Mouse (Mus musculus): ENCODE measurements around the gene Slc29a1.

Gene Slc29a1

DNA sequence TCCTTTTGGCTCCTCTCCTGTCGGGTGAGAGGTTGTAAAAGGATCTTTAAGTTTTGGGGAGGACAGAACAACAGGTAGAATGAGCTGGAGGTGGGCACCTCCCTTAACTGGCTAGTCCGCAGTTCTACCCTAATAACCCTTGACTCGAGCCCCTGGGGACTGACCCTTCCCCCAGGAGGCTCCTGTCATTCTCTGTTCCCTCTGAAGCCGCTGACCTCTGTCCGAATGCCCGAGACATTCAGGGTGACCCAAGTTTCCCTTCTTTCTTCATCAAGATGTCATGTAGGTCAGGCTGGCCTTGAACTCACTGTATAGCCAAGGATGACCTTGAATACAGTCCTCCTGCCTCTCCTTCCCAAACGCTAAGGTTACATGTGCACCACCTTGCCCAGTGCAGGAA is 11.0 kb downstream of the Slc29a1 start:
- DNase-seq: no peak

- DNase-seq: no peak
Measured at GRCm38 (mm10) chr17:45586449-45586837, 13.0 kb downstream of the Slc29a1 start.

DNA sequence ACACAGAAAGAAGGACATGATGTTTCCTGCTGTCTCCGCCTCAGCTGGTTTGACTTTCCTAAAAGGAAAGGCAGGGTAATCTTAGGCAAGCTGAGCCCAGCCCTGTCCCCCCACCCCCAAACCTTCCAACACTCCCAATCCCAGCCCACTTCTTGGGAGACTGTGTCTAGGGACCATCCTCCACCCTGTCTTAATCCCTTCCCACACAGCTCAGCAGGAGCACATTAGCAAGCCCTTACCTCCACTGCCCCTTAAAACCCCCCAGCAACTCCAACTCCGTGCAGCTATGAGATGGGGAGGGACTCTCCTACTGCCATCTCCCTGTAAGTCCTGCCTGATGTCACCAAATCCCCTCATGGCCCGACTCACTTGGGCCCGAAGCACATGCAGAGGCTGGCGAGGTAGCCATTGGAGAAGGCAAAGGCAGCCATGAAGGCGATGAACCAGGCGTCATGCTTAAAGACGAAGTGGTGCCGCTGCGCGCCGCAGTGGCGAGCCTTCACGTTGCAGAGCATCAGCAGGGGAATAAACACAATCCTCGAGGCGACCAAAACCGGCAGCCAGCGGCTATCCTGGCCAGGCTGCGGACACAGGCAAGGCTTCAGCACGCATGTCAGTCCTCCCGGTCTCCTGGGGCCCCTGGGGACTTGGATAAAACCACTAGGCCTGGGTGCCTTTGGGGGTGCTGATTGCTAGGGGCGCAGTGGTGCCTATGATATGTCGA is 13.5 kb downstream of the Slc29a1 start:
- no peak for DNase-seq

DNA sequence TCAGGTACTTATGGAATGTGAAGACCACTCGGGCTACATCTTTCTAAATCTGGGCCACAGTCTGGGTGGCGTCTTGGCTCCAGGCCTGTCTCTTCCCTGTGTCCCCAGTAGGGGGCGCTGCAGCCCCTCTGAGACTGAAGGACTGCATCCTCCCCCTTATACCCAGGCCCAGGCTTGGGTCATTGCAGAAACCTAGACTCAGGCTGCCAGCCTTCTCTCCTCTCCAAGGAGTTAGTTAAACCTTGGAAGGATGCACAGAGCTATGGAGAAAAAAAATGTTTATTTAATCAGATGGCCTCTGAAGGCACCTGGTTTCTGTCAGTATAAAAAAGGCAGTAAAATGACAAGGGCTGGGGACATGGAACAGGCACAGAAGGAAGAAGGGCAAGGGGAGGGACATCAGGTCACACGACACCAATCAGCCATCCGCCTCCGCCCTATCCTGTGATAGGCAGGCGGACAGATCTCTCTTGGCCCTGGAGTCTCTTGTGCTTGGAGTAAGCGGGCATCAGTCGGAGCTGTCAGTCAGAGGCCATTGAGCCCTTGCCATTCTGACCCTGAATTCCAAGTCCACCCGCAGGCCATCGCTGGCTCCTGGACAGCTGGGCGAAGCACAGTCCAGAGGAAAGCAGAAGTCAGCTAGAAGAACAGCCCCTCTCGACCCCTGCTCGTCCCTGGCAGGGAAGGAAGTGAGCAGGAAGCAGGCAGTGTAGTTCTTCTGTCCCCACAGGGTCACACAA is 14.3 kb downstream of the Slc29a1 start:
- DNase-seq: peak; percentile 78

- DNase-seq: peak; percentile 72
Measured at GRCm38 (mm10) chr17:45584096-45584896, 15.1 kb downstream of the Slc29a1 start.

DNA sequence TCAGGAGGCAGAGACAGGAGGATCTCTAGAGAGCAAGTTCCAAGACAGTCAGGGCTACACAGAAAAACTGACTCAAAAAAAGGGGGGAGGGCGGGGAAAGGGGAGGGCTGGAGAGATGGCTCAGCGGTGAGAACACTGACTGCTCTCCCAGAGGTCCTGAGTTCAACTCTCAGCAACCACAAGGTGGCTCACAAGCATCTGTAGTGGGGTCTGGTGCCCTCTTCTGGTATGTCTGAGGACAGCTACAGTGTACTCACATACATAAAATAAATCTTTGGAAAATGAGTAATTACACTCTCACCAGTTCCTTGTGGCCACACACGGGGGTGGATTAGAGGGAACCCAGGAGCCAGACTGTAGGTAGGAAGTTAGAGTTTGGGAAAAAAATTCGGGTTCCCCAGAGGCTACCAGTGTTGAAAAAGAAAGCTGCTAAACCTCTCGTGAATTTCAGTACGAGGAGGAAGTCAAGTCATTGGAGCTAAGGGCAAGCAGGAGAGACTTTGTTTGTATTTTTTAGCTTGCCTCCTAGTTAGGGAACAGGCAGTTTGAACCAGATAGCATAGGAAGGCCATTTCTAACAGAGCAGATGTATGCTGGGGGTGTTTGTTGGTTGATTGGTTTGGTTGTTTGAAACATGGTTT is 16.6 kb downstream of the Slc29a1 start:
- DNase-seq: peak; percentile 9

GRCm38 (mm10) chr17:45582188-45582587 is 17.2 kb downstream of the Slc29a1 start:
- DNase-seq: no peak

DNA sequence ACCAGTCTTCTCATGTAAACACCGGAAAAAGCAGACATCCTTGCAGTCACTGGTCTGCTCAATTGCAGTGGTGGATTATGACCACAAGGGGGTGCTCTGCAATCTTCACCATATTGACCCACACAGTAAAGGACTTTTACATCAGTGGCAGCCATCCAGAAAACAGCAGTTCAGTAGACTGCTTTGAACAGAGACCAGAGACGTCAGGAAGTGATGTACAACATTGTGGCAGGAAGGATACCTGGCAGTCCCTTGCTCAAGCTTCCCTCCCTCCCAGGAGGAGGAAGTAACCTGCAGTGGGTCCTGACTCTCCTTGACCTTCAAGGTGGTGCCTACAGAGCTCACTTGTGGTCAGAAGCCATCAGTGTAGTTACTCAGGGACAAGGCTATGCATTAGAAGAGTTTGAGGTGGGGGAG is 17.8 kb downstream of the Slc29a1 start:
- DNase-seq: no peak

GRCm38 (mm10) chr17:45580958-45581477 is 18.4 kb downstream of the Slc29a1 start:
- no peak for DNase-seq

DNA sequence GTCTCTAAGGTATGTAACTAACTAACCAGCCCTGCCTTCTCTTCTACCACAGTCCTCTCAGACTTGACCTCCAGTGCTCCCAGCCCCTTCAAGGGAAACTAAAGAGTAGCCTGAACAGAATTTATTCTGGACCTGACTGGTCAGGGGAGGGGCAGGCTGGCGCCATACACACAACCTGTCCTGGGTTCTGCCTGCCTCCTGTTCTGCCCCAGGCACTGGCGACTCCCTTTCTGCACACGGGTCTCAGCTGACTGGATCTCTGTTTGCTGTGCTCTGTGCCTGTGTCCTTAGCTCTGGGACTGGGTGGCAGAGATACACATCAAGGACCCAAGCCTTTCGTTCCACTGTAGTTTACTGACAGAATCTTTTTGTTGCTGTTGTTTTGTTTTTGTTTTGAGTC is 19.9 kb downstream of the Slc29a1 start:
- no peak for DNase-seq

DNA sequence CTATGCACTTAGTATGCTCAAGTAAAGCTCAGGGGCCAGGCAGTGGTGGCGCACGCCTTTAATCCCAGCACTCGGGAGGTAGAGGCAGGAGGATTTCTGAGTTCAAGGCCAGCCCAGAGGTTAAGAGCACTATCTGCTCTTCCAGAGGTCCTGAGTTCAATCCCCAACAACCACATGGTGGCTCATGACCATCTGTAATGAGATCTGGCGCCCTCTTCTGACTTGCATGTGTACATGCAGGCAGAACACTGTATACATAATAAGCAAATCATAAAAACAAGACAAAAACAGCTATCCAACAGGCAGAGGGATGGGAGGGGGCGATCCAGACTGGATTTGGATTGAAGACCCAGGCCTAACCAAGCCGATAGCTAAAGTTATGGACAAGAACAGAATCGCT is 20.6 kb downstream of the Slc29a1 start:
- no peak for DNase-seq

GRCm38 (mm10) chr17:45578242-45578641 is 21.2 kb downstream of the Slc29a1 start:
- no peak for DNase-seq

GRCm38 (mm10) chr17:45575123-45575897 is 24.1 kb downstream of the Slc29a1 start:
- DNase-seq: no peak

DNA sequence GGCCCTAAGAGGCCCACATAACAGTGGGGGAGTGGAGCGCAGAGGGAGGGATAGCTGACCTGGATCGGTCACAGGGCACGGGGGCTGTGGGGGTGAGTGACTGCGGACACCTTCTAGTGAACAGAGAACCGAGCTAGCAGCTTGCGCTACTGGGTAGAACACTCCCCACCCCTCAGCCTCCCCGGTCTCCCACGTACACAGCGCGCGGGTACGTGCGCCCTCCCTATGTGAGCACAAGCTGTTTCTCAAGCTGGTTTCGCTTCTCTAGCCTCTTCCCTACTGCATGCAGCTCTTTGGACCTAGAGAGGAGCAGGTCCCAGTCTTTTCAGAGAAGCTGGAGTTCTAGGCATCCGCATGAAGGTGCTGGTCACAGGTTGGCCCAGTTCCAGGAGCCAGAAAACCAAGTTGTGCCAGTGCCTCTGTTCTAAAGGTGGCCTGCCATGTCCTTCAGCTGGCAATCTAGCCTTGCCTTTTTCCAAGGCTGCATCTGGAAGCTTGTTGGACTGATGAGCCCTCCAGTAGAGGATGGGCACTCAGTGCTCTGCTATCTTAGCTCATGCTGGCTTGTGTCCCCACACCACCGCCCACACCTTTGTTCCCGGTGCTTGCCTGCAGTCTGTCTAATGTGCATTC is 25.2 kb downstream of the Slc29a1 start:
- peak; percentile 73 for DNase-seq

- peak; percentile 99 for DNase-seq
Measured at GRCm38 (mm10) chr17:45573780-45574123, 25.7 kb downstream of the Slc29a1 start.

DNA sequence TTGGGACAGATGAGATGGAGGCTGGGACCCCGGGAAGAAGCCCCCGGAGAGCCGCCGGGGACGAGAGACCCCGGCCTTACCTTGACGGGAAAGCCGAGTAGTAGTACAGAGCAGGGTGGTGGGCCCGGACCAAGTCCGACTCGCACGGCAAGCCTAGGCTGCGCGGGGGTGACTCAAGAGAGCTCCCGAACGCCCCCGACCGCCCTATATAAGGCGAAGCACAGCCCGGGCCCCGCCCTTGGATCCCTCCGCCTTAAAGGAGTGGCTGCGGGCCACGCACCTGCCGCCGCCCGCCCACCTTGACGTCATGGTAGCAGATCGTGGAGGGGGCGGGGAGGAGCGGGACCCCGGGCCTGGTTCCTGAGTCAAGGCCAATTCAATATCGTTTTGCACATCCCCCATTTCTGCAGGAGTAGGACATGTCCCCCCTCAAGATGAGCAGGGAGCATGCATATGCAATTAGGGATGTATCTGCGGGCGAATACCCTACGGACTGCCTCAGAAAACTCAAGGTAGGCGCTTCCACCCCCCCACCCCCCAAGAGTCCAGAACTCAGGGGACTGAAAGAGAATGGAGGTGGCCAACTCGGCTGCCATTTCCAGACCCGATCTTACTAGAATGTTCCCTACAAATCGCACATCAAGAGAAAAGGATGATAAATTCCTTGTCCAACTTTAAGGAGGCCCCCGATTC is 26.2 kb downstream of the Slc29a1 start, which contains the start of gene Hsp90ab1:
Gene Hsp90ab1 (minus strand): TSS at position 185 of the 693 bp plus-strand sequence.
- DNase-seq: peak; percentile 99

DNA sequence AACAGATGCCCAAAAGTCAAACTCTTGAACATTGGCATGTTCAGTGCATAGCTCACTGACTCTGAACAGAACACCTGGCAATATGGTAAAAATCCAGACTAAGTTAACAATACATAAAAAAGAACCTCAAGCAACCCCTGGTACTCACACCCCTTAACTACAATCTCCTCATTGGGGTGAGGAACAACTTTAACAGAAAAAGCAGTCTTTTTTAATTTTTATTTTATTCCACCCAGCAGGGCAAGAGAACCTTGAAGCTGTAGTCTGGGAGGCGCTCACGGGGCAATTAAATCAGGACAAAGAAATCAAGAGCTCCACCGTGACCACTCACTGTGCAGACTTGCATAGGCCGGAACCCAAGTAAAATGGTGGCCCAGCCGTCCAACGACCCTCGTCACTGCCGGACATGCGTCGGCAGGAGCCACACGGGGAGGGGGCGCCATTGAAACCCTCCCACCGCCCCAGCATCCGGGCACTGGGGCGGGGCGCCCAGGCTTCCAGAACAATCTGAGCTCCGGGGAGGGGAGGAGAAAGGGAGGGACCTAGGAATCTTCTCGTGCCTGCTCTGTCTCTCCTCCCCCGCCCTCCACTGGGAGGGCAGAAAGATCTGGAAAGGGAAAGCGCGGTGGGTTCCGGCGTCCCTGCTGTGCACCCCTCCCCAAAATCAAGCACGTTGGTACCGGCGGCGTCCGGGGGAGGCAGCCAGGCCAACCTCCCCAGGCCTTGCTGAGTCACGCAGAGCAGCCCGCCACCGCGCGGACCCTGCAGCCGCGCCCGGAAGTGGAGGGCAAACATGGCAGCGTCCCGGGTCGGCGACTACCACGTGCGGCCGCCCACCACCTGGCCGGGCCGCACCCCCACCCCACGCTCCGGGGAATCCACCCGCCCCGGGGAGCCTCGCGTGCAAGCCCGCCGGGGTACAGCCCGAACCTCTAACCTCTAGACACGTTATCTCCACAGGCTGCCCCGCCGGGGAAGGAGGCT is 27.0 kb downstream of the Slc29a1 start:
- peak; percentile 73 for DNase-seq

GRCm38 (mm10) chr17:45569999-45570398 is 29.4 kb downstream of the Slc29a1 start:
- no peak for DNase-seq

DNA sequence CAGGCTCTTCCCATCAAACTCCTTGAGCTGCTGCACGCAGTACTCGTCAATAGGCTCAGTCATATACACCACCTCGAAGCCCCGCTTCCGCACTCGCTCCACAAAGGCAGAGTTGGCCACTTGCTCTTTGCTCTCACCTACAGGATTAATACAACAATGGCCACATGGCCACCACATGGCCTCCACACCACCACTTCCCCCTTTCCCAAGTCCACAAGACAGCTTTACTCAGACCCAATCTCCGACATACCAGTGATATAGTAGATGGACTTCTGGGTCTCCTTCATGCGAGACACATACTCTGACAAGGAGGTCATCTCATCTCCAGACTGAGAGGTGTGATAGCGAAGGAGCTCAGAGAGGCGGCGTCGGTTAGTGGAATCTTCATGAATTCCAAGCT is 30.4 kb downstream of the Slc29a1 start:
- no peak for DNase-seq

DNA sequence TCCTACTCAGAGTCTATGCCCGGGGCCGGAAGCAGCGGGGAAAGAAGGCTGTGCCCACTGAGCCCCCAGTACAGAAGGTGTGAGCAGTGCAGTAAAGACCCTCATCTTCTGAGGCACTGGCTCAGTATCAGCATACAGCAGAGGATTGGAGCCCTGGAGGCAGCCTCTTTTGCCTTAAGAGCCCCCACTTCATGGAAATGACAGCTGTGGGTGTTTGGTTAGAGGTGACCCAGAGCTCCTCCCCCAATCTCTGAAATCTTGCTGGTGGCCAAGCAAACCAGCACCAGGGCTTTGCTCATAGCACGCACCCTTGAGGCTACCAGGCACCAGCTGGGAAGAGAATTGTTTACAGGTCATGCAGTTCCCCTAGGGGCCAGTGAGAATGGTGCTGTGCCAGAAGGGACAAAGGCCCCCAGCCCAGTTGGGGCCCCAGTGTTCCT is 32.2 kb downstream of the Slc29a1 start:
- no peak for DNase-seq
